Mouse (Mus musculus) cortical plate, adult 2 months (tissue): ENCODE measurements around the gene Zbtb49.

Experiments used
- CTCF ChIP-seq: fragments of 200-500 bp; IDR thresholded peaks from 2 replicates; pipeline ENCODE4 v1.5.1; 2011; ENCODE audit warnings: mild to moderate bottlenecking, control low read depth, low read length; ENCODE audit not compliant: insufficient read depth; ENCODE audit errors: extremely low read depth
- POLR2A ChIP-seq: fragments of 200-500 bp; IDR thresholded peaks from 2 replicates; pipeline ENCODE4 v1.6.1; 2011; ENCODE audit warnings: mild to moderate bottlenecking, low read length, control low read depth; ENCODE audit not compliant: insufficient read depth; ENCODE audit errors: extremely low read depth

GRCm38 (mm10) chr5:38241966-38242365 is 21.7 kb upstream of the Zbtb49 start:
- TF ChIP-seq POLR2A (no peak), CTCF (no peak)
